Mouse (Mus musculus) G1E (cell line): Measurements from ENCODE around the gene Nfe2l1. TPM values are rescaled to one million over a fixed set of nuclear protein-coding genes. Genes with fewer than 3 reads are reported as not detected.

Experiments
- ATAC-seq: 2 replicates; pipeline ENCODE4 v1.8.0; 2016; ENCODE audit warnings: mild to moderate bottlenecking; ENCODE audit not compliant: insufficient number of reproducible peaks, poor library complexity, low FRiP score, severe bottlenecking; ENCODE audit errors: extremely low read depth
- DNase-seq: peaks from one replicate; pipeline ENCODE4 v3.0.0; 2012; ENCODE audit warnings: low spot score
- H3K27me3 ChIP-seq: 2 replicates; pipeline ENCODE4 v1.6.1; 2012; ENCODE audit warnings: mild to moderate bottlenecking, low read length, inconsistent platforms; ENCODE audit not compliant: insufficient read depth
- H3K36me3 ChIP-seq: replicated peaks from 2 replicates; pipeline ENCODE3; 2012; ENCODE audit warnings: mild to moderate bottlenecking, inconsistent platforms
- H3K4me1 ChIP-seq: 2 replicates; pipeline ENCODE4 v1.6.1; 2012; ENCODE audit warnings: low read depth, low read length, inconsistent platforms, mixed read lengths; ENCODE audit not compliant: insufficient read depth
- H3K4me3 ChIP-seq: 2 replicates; pipeline ENCODE4 v1.5.1; 2012; ENCODE audit warnings: low read depth, mild to moderate bottlenecking, inconsistent platforms, low read length, moderate library complexity, mixed read lengths
- H3K9me3 ChIP-seq: replicated peaks from 2 replicates; pipeline ENCODE4 v1.6.1; 2012; ENCODE audit warnings: inconsistent platforms
- CTCF ChIP-seq: IDR thresholded peaks from 2 replicates; pipeline ENCODE4 v1.5.1; 2012; ENCODE audit warnings: low read depth, low read length, inconsistent platforms, mixed read lengths
- GATA1 ChIP-seq: IDR thresholded peaks from 2 replicates; pipeline ENCODE4 v1.6.1; 2012; ENCODE audit warnings: borderline replicate concordance, low read length, inconsistent platforms, mixed read lengths
- GATA2 ChIP-seq: IDR thresholded peaks from 2 replicates; pipeline ENCODE4 v1.6.1; 2012; ENCODE audit warnings: low read depth, low read length, inconsistent platforms, borderline replicate concordance
- POLR2AphosphoS5 ChIP-seq: IDR thresholded peaks from 2 replicates; pipeline ENCODE4 v1.6.1; 2012; ENCODE audit warnings: low read depth, low read length, inconsistent platforms; ENCODE audit not compliant: insufficient replicate concordance
- TAL1 ChIP-seq: conservative IDR thresholded peaks from 2 replicates; pipeline ENCODE4 v1.6.1; 2012; ENCODE audit warnings: low read depth, low read length, inconsistent platforms, mixed read lengths
- polyA plus RNA-seq: library from polyadenylated mRNA; stranded (reverse); fragments of >175 nt; gene quantifications from 2 replicates; pipeline ENCODE4 v1.2.3, GENCODE M21; 2012
- total RNA-seq, 2 experiments: library from RNA; stranded (forward) in 1 of 2; stranded (reverse) in 1 of 2; fragments of 200-1000 nt in 1 of 2; fragments of >200 nt in 1 of 2; fragmentation: Nextera tagmentation in 1 of 2; gene quantifications; 2 replicates each; pipeline ENCODE4 v1.2.3; 2014 to 2017

The Nfe2l1 gene
- total and polyA plus RNA-seq, 3 experiments: 24.0 to 70.5 (median 35.9) TPM

GRCm38 (mm10) chr11:96823471-96823837 is 6.3 kb downstream of the Nfe2l1 start:
- Histone ChIP-seq H3K27me3 (no peaks in the 10 kb centered on the region), H3K4me3 (peak overlapping the region; percentile 72), H3K4me1 (peaks cover 77% of the 10 kb centered on the region), H3K9me3 (no peaks in the 10 kb centered on the region), H3K36me3 (peaks cover 95% of the 10 kb centered on the region)
- no peak for TF ChIP-seq TAL1
- ATAC-seq: no peak
- peak; percentile 15 for DNase-seq

GRCm38 (mm10) chr11:96822675-96823470 is 6.9 kb downstream of the Nfe2l1 start:
- H3K4me1 ChIP-seq: peaks cover 75% of the 10 kb centered on the region
- 0 out of 2 replicates have a peak, but pooled peaks have one; percentile 3 for ATAC-seq
- H3K4me3 ChIP-seq: peak overlapping the region; percentile 72; the same call in 1 of the 2 replicates
- H3K36me3 ChIP-seq: peaks cover 97% of the 10 kb centered on the region
- no peaks in the 10 kb centered on the region for H3K9me3 ChIP-seq
- peak; percentile 22 for DNase-seq
- no peaks in the 10 kb centered on the region for H3K27me3 ChIP-seq
- no peak for TF ChIP-seq TAL1
- TF ChIP-seq POLR2AphosphoS5: no peak
- TF ChIP-seq CTCF: no peak
- TF ChIP-seq GATA2: no peak
- TF ChIP-seq GATA1: no peak

DNA sequence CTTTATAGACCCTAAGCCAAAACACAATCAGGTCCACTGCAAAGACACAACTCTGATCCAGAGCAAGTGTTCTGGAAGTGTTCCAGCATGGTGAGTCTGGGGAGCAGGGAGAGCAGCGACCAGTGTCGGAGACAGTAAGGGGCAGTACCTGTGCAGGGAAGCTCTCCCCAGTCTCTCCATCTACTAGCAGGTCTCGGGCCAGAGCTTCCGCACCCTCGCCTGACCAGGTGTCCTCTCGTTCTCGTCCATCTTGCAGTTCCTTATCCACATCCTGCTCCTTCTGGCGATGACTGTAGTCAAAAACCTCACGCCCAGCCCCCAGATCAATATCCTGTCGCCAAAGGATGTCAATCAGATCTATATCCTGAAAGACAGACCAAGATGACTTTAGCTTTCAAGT is 7.8 kb downstream of the Nfe2l1 start:
- DNase-seq (no peak), ATAC-seq (no peak)
- Histone ChIP-seq H3K4me1 (peaks cover 65% of the 10 kb centered on the region), H3K9me3 (no peaks in the 10 kb centered on the region), H3K4me3 (no peak overlapping the region), H3K27me3 (no peaks in the 10 kb centered on the region), H3K36me3 (peaks cover 97% of the 10 kb centered on the region)
- TF ChIP-seq TAL1: no peak
- TF ChIP-seq CTCF: no peak
- no peak for TF ChIP-seq POLR2AphosphoS5
- no peak for TF ChIP-seq GATA2
- no peak for TF ChIP-seq GATA1

GRCm38 (mm10) chr11:96818128-96818710 is 11.5 kb downstream of the Nfe2l1 start:
- Histone ChIP-seq H3K27me3 (no peaks in the 10 kb centered on the region), H3K9me3 (no peaks in the 10 kb centered on the region), H3K4me1 (peaks cover 28% of the 10 kb centered on the region), H3K36me3 (peaks cover 98% of the 10 kb centered on the region), H3K4me3 (no peak overlapping the region)
- ATAC-seq: no peak
- no peak for DNase-seq
- no peak for TF ChIP-seq CTCF
- TF ChIP-seq POLR2AphosphoS5: no peak
- no peak for TF ChIP-seq GATA2
- no peak for TF ChIP-seq TAL1
- TF ChIP-seq GATA1: no peak

GRCm38 (mm10) chr11:96816979-96817378 is 12.8 kb downstream of the Nfe2l1 start:
- Histone ChIP-seq H3K9me3 (no peaks in the 10 kb centered on the region), H3K4me1 (peaks cover 16% of the 10 kb centered on the region), H3K4me3 (no peak overlapping the region), H3K36me3 (peaks cover 97% of the 10 kb centered on the region), H3K27me3 (no peaks in the 10 kb centered on the region)
- no peak for ATAC-seq
- DNase-seq: no peak
- no peak for TF ChIP-seq GATA2

GRCm38 (mm10) chr11:96816494-96816893 is 13.3 kb downstream of the Nfe2l1 start:
- ATAC-seq: no peak
- Histone ChIP-seq H3K27me3 (no peaks in the 10 kb centered on the region), H3K9me3 (no peaks in the 10 kb centered on the region), H3K4me1 (peaks cover 11% of the 10 kb centered on the region; the same call in 1 of the 2 replicates), H3K4me3 (no peak overlapping the region), H3K36me3 (peaks cover 97% of the 10 kb centered on the region)
- DNase-seq: no peak
- no peak for TF ChIP-seq GATA2
- TF ChIP-seq TAL1: no peak
- TF ChIP-seq POLR2AphosphoS5: no peak

DNA sequence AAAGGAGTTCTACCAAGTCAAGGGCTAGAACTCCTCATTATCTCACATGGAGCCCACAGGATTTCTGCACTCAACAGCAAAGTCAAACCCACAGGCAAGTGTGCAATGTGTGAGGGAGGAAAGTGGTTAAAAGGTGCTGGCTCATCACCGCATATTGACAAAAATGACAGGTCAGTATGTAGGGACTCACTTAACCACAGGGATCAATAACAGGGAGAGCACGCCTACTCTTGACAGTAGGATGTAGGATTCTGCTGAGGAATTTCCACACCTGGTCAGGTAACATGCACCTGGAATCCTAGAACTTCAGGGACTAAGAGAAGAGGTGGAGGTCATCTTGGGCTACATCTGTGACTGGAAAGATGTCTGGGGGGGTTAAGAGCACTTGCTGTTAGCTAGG is 13.9 kb downstream of the Nfe2l1 start:
- no peaks in the 10 kb centered on the region for H3K27me3 ChIP-seq
- ATAC-seq (no peak), DNase-seq (no peak)
- no peak for TF ChIP-seq GATA2
- no peak for TF ChIP-seq TAL1
- TF ChIP-seq GATA1: no peak
- TF ChIP-seq POLR2AphosphoS5: no peak
- no peak for TF ChIP-seq CTCF
- H3K4me3 ChIP-seq: no peak overlapping the region
- no peaks in the 10 kb centered on the region for H3K9me3 ChIP-seq
- peaks cover 11% of the 10 kb centered on the region; the same call in 1 of the 2 replicates for H3K4me1 ChIP-seq
- H3K36me3 ChIP-seq: peaks cover 97% of the 10 kb centered on the region
